Mouse (Mus musculus) liver, embryonic 14 days (tissue): ENCODE data around the gene Gm49776. TPM values are rescaled to one million over a fixed set of nuclear protein-coding genes. Genes with fewer than 3 reads are reported as not detected.

Experiments used
- polyA plus RNA-seq: library from polyadenylated mRNA; depleted of rRNA; stranded (reverse); fragments of >200 nt; gene quantifications from 2 replicates; pipeline ENCODE4 v1.2.3, GENCODE M21; 2012; rRNA removed

Gene Gm49776
- 0.15 and 0.36 TPM in 2 replicates for polyA plus RNA-seq

DNA sequence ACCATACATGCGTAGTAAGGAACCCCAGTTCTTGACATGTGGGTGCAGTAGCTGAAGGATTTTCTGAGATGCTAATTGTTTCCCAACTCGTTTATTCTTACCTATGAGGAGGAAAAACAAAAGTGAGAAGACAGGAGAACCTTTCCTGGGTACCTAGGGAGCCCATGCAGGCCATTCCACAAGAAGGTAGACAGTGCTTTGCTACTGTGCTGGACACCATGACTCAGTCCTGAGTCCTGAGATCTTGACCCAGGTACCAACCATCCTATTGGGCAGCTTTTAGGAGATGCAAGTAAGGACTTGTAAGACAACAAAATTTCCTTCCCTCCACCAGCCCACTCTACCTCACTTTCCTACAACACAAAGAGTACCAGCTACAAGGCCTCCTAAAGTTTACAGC, at the start of gene Gm49776:
Gene Gm49776 (minus strand): TSS at position 101 of the 400 bp plus-strand sequence.

DNA sequence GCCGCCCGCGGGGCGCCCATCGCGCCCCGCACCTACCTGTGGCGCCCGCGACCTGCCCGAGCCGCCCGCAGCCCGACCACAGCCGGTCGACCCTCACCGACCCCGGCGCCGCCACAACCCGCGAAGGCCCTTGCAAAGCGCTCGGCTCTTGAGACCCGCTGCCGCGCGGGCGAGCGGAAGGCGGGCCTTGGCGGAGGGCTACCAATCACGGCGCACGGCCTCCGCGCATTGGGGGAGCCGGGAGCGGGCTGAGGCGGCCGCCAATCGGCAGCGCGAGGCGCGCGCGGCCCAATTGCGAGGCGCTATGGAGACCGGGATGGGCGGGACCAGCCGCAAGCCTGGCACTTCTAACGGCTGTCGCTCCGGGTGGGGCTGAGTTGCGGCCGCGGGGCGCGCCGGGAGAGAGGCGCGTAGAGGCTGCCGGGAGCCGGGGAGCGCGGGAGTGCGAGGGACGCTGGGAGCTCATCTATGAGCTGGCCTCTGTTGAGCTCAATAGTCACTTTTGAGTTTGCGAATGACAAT, 31.0 kb upstream of the Gm49776 start, which contains the start of gene Dgcr8:
Gene Dgcr8 (minus strand): TSS at position 180 of the 522 bp plus-strand sequence.

GRCm38 (mm10) chr16:18248433-18249363, 9.4 kb downstream of the Gm49776 start, which contains the start of the genes Trmt2a and Ranbp1:
Gene Trmt2a, plus strand, starts transcription at chr16:18248679.
Gene Ranbp1, minus strand, starts transcription at chr16:18248732.

DNA sequence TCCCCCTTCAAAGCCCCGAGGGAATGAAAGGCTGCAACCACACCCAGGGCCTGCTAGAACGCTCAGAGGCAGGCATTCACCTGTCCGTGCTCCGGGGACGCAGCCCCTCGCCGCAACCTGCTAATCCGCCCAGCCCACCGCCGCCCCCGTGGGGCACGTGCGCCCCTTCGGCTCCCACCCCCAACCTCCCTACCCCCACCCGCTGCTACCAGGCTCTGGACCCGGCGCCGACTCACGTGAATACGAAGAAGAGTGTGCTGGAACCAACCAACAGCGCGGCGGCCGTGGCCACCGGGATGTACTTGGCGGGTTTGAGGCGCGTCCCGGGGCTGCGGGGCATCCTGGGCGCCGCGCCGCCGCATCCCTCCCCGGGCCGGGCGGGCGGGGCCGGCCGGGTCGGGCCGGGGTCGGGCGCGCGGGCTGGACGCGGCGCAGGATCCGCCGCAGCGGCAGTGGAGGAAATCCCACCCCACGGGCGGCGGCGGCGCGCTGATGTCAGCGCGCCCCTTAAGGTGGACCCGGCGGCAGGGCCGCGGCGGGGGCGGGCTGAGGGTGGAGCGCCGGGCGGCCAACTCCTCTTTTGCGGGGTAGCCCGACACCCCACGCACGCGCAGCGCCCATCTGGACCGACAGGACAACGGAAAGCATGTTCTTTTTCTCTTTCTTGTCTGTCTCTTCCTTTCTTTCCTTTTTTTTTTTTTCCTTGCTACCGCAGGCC, 23.3 kb downstream of the Gm49776 start, which contains the start of gene Zdhhc8:
Gene Zdhhc8 (minus strand): TSS at position 466 of the 718 bp plus-strand sequence.

GRCm38 (mm10) chr16:18217579-18217978, 40.5 kb downstream of the Gm49776 start, which contains the start of gene Ccdc188:
Gene Ccdc188, plus strand, starts transcription at chr16:18217879.

Other genes with a start within 250 kb of the Gm49776 start
- gene Dgcr6, start 205.5 kb downstream of the Gm49776 start, polyA plus RNA-seq = 12.9 TPM in 2 replicates
- 5.1 and 5.4 TPM in 2 replicates for gene Prodh, start 168.1 kb downstream of the Gm49776 start, polyA plus RNA-seq
- 0.49 and 0.62 TPM in 2 replicates for gene Rtn4r, start 130.7 kb downstream of the Gm49776 start, polyA plus RNA-seq
- gene Ccdc188, start 40.4 kb downstream of the Gm49776 start, polyA plus RNA-seq = not detected in 2 replicates
- 2.1 and 2.2 TPM in 2 replicates for gene Zdhhc8, start 23.2 kb downstream of the Gm49776 start, polyA plus RNA-seq
- 46.5 and 53.3 TPM in 2 replicates for gene Trmt2a, start 9.6 kb downstream of the Gm49776 start, polyA plus RNA-seq
- 169 and 183 TPM in 2 replicates for gene Ranbp1, start 9.6 kb downstream of the Gm49776 start, polyA plus RNA-seq
- 23.2 and 24.4 TPM in 2 replicates for gene Dgcr8, start 30.9 kb upstream of the Gm49776 start, polyA plus RNA-seq
- gene Tango2, start 89.8 kb upstream of the Gm49776 start, polyA plus RNA-seq = 38.8 and 45.8 TPM in 2 replicates
- gene Arvcf, start 89.9 kb upstream of the Gm49776 start, polyA plus RNA-seq = 6.8 and 7.3 TPM in 2 replicates
- gene Txnrd2, start 168.1 kb upstream of the Gm49776 start, polyA plus RNA-seq = 100 and 122 TPM in 2 replicates
- gene Comt, start 168.5 kb upstream of the Gm49776 start, polyA plus RNA-seq = 60.2 and 73.5 TPM in 2 replicates
- gene Gnb1l, start 240.4 kb upstream of the Gm49776 start, polyA plus RNA-seq = 4.7 and 6.2 TPM in 2 replicates
- 1.5 and 2.5 TPM in 2 replicates for gene Rtl10, start 240.6 kb upstream of the Gm49776 start, polyA plus RNA-seq